Mouse (Mus musculus) hindbrain, embryonic 13.5 days (tissue): Measurements from ENCODE around the gene Zfp651. TPM values are rescaled to one million over a fixed set of nuclear protein-coding genes. Genes with fewer than 3 reads are reported as not detected.

ENCODE experiments used
- ATAC-seq: fragments of 200-750 bp; cut with Nextera tagmentation; 2 replicates; pipeline ENCODE4 v1.8.0; 2017; ENCODE audit warnings: moderate TSS enrichment; ENCODE audit not compliant: low FRiP score
- H3K27ac ChIP-seq: fragments of 300-500 bp; sonication (generic); 2 replicates; pipeline ENCODE4 v1.5.1; 2015; ENCODE audit warnings: inconsistent platforms, mild to moderate bottlenecking, moderate library complexity
- H3K27me3 ChIP-seq: fragments of 300-500 bp; sonication (generic); 2 replicates; pipeline ENCODE4 v1.6.1; 2015; ENCODE audit warnings: mild to moderate bottlenecking, inconsistent platforms
- H3K36me3 ChIP-seq: fragments of 300-500 bp; sonication (generic); 2 replicates; pipeline ENCODE4 v1.6.1; 2015; ENCODE audit warnings: mild to moderate bottlenecking, inconsistent platforms
- H3K4me1 ChIP-seq: fragments of 300-500 bp; sonication (generic); replicated peaks from 2 replicates; pipeline ENCODE4 v1.6.1; 2015; ENCODE audit warnings: inconsistent platforms
- H3K4me2 ChIP-seq: fragments of 300-500 bp; sonication (generic); 2 replicates; pipeline ENCODE4 v1.6.1; 2015; ENCODE audit warnings: inconsistent platforms, mild to moderate bottlenecking, moderate library complexity
- H3K4me3 ChIP-seq: fragments of 300-500 bp; sonication (generic); 2 replicates; pipeline ENCODE4 v1.5.1; 2015; ENCODE audit warnings: mild to moderate bottlenecking, inconsistent platforms
- H3K9ac ChIP-seq: fragments of 300-500 bp; sonication (generic); 2 replicates; pipeline ENCODE4 v1.6.1; 2015; ENCODE audit warnings: mild to moderate bottlenecking, inconsistent platforms
- H3K9me3 ChIP-seq: fragments of 300-500 bp; sonication (generic); 2 replicates; pipeline ENCODE4 v1.6.1; 2016; ENCODE audit warnings: inconsistent platforms
- WGBS: fragments of 180-500 bp; shearing (Covaris S2); methylation state at CpG from one replicate; pipeline ENCODE4 v1.1.7; 2015; 5-methylcytosine and 5-hydroxymethylcytosine counted together
- polyA plus RNA-seq: library from polyadenylated mRNA; unstranded; fragments of >200 nt; fragmentation: Nextera tagmentation; extraction: Ambion mirVana; gene quantifications from 2 replicates; pipeline ENCODE4 v1.2.1, GENCODE M21; 2015

Gene Zfp651
- polyA plus RNA-seq, 1 experiment from 2014 or later = 13.3 TPM

DNA sequence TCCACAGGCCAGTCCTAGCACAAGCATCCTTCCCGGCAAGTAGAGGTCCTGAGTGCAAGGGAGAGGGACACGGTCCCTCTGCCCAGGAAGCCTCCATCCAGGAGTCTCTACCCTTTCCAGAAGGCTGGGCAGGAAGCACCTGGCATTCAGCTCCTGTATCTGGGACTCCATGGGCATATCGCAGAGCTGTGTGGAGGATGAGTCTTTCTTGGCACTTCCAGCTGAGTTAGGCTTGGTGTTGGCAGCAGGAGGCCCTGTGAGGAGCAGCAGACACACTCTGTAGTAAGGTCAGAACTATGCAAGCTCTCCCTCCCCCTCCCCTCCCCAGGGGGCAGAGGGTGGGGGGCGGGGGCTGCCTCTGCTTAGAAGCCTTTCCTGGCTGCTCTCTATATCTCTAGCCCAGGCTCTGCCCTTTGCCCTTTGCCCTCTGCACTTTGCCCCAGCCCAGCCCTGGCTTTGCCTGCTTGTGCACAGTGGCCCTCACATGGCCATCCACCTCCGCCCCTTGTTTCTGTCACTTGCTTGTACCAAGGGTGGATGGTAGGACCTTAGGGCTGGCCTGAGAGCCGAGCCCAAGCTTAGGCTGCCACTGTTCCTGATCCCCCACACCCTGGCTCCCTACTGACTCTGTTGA, 39.9 kb downstream of the Zfp651 start:
- Histone ChIP-seq H3K27me3 (peaks cover 7% of the 10 kb centered on the region; the same call in 1 of the 2 replicates), H3K27ac (no peak overlapping the region), H3K4me3 (no peak overlapping the region), H3K4me2 (no peak overlapping the region), H3K4me1 (peaks cover 24% of the 10 kb centered on the region), H3K9ac (peak overlapping the region; percentile 5; the same call in 1 of the 2 replicates), H3K9me3 (no peaks in the 10 kb centered on the region), H3K36me3 (no peaks in the 10 kb centered on the region)
- no peak for ATAC-seq
- WGBS = 37% methylated on average over 6 of the region's 6 CpGs

DNA sequence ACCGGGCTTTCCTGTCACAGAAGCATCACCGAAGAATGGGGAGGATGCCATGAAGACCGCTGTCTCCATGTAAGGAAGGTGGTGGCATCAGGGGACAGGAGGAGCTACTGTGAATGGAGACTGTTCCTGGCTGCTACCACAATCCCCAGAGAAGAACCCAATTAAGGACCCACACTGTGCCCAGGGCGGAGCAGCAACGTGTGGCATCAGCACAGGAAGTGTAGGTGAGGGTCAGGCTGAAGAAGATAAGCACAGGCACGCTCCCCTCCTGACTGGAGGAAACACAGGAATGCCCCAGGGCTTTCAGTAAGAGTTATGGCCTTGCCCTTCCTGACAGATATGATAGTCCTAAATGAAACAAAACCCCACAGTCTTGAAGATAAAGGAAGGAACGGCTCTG, 43.6 kb downstream of the Zfp651 start:
- Histone ChIP-seq H3K9me3 (no peaks in the 10 kb centered on the region), H3K9ac (no peak overlapping the region), H3K27me3 (peaks cover under 1% of the 10 kb centered on the region; the same call in 1 of the 2 replicates), H3K4me1 (peaks cover 17% of the 10 kb centered on the region), H3K4me2 (no peak overlapping the region), H3K36me3 (no peaks in the 10 kb centered on the region), H3K27ac (0 out of 2 replicates have a peak overlapping the region, but pooled peaks have one; percentile 8), H3K4me3 (no peak overlapping the region)
- ATAC-seq = no peak
- 74% methylated on average over 7 of the region's 7 CpGs for WGBS

DNA sequence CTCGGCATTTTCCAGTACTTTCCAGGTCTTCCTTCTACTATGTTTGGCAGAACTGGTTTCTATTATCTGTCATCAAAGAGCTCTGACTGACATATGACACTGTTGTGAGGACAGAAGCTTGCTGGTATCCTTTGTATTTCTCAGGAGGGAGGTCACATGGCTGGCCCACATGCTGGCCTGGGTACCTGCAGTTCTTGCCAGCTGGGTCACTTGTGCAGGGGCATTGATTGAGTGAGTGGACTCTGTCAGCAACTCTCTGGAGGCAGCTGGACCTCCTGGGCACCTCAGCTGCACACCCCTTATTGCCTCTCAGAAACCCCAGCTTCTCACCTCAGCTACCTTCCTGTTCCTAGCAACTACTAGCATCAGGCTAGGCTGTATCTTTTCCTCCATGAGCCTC, 48.4 kb downstream of the Zfp651 start:
- Histone ChIP-seq H3K36me3 (no peaks in the 10 kb centered on the region), H3K27me3 (no peaks in the 10 kb centered on the region), H3K4me3 (no peak overlapping the region), H3K4me2 (no peak overlapping the region), H3K9me3 (no peaks in the 10 kb centered on the region), H3K4me1 (peaks cover 46% of the 10 kb centered on the region), H3K27ac (0 out of 2 replicates have a peak overlapping the region, but pooled peaks have one; percentile 48), H3K9ac (no peak overlapping the region)
- no peak for ATAC-seq
- 65% methylated on average over 1 of the region's 1 CpGs for WGBS

GRCm38 (mm10) chr9:121807947-121808346, 48.8 kb downstream of the Zfp651 start:
- no peak for ATAC-seq
- Histone ChIP-seq H3K27ac (peak overlapping the region; percentile 48; the same call in 1 of the 2 replicates), H3K9me3 (no peaks in the 10 kb centered on the region), H3K4me1 (peaks cover 46% of the 10 kb centered on the region), H3K27me3 (no peaks in the 10 kb centered on the region), H3K4me3 (no peak overlapping the region), H3K9ac (no peak overlapping the region), H3K4me2 (no peak overlapping the region), H3K36me3 (no peaks in the 10 kb centered on the region)
- 50% methylated on average over 7 of the region's 7 CpGs for WGBS

DNA sequence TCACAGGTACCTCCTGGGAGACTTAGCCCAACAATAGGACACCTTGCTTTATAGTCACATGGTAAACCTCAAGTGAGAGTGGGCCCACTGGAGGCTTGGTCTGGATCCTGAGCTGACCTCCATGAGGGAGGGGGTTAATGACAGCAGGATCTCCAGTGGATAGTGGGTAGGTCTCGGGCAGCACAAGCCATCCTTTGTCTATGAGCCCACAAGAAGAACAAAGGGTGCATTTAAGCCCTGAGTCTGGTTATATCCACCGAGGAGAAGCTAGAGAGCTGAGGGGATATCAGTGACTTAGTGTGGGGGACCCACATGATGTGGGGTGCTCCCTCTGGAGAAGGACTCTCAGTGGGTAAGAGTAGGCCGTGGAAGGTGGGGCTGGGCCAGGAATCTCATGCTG, 49.4 kb downstream of the Zfp651 start:
- Histone ChIP-seq H3K4me1 (peaks cover 46% of the 10 kb centered on the region), H3K27ac (peak overlapping the region; percentile 82; the same call in 1 of the 2 replicates), H3K27me3 (no peaks in the 10 kb centered on the region), H3K9me3 (no peaks in the 10 kb centered on the region), H3K4me3 (no peak overlapping the region), H3K36me3 (no peaks in the 10 kb centered on the region), H3K4me2 (no peak overlapping the region), H3K9ac (no peak overlapping the region)
- ATAC-seq = no peak
- WGBS = 41% methylated on average over 3 of the region's 3 CpGs

GRCm38 (mm10) chr9:121810081-121810821, 51.1 kb downstream of the Zfp651 start:
- WGBS = 6% methylated on average over 15 of the region's 15 CpGs
- H3K4me3 ChIP-seq = no peak overlapping the region
- peak overlapping the region; percentile 13; the same call in 1 of the 2 replicates for H3K4me2 ChIP-seq
- H3K9me3 ChIP-seq = no peaks in the 10 kb centered on the region
- no peaks in the 10 kb centered on the region for H3K27me3 ChIP-seq
- H3K27ac ChIP-seq = peak overlapping the region; percentile 82
- H3K4me1 ChIP-seq = peaks cover 46% of the 10 kb centered on the region
- H3K36me3 ChIP-seq = no peaks in the 10 kb centered on the region
- H3K9ac ChIP-seq = peak overlapping the region; percentile 30; the same call in 1 of the 2 replicates
- ATAC-seq = peak; percentile 53

DNA sequence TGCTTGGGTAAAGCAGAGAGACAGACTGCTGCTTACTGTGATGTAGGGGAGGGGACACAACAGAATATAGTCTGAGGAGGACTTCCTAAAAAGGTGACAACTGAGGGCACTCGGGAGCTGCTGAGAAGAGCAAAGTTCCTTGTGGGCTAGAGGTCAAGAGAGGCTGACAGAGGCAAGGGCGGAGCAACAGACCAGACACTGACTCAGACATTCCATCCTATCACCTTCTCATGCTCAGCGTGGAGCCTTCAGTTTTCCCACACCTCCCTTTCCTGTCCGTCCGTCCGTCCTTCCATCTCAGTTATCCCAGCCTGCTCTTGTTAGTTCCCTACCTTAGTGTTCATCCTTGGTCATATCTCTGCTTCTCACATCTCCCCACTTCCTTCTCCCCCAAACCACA, 56.1 kb downstream of the Zfp651 start:
- H3K4me2 ChIP-seq = no peak overlapping the region

GRCm38 (mm10) chr9:121819073-121819770, 60.1 kb downstream of the Zfp651 start:
- no peaks in the 10 kb centered on the region for H3K27me3 ChIP-seq
- peak overlapping the region; percentile 40 for H3K27ac ChIP-seq
- peaks cover 29% of the 10 kb centered on the region for H3K4me1 ChIP-seq
- 82% methylated on average over 9 of the region's 9 CpGs for WGBS
- no peak for ATAC-seq
- no peak overlapping the region for H3K4me3 ChIP-seq
- H3K9me3 ChIP-seq = no peaks in the 10 kb centered on the region
- no peak overlapping the region for H3K4me2 ChIP-seq
- no peak overlapping the region for H3K9ac ChIP-seq
- H3K36me3 ChIP-seq = no peaks in the 10 kb centered on the region

More for the DNA sequence above, 56.1 kb downstream of the Zfp651 start:
- whole genome bisulfite sequencing = 77% methylated on average over 6 of the region's 6 CpGs
- no peaks in the 10 kb centered on the region for H3K27me3 ChIP-seq
- no peak overlapping the region for H3K9ac ChIP-seq
- no peak for ATAC-seq
- H3K4me3 ChIP-seq = no peak overlapping the region
- H3K9me3 ChIP-seq = no peaks in the 10 kb centered on the region
- peaks cover 22% of the 10 kb centered on the region for H3K4me1 ChIP-seq
- H3K36me3 ChIP-seq = no peaks in the 10 kb centered on the region
- H3K27ac ChIP-seq = no peak overlapping the region

GRCm38 (mm10) chr9:121819771-121820471, 60.8 kb downstream of the Zfp651 start:
- WGBS = 55% methylated on average over 7 of the region's 7 CpGs
- Histone ChIP-seq H3K4me2 (no peak overlapping the region), H3K9ac (no peak overlapping the region), H3K36me3 (no peaks in the 10 kb centered on the region), H3K4me3 (no peak overlapping the region), H3K9me3 (no peaks in the 10 kb centered on the region), H3K4me1 (peaks cover 29% of the 10 kb centered on the region), H3K27ac (peak overlapping the region; percentile 36), H3K27me3 (no peaks in the 10 kb centered on the region)
- no peak for ATAC-seq

GRCm38 (mm10) chr9:121820765-121821164, 61.6 kb downstream of the Zfp651 start:
- Histone ChIP-seq H3K36me3 (no peaks in the 10 kb centered on the region), H3K4me2 (no peak overlapping the region), H3K27me3 (no peaks in the 10 kb centered on the region), H3K27ac (no peak overlapping the region), H3K4me3 (no peak overlapping the region), H3K9me3 (no peaks in the 10 kb centered on the region), H3K4me1 (peaks cover 29% of the 10 kb centered on the region), H3K9ac (no peak overlapping the region)
- WGBS = 74% methylated on average over 5 of the region's 5 CpGs
- no peak for ATAC-seq
